Mouse (Mus musculus) heart, embryonic 14.5 days (tissue): ENCODE data around the gene Dyrk2. TPM values are rescaled to one million over a fixed set of nuclear protein-coding genes. Genes with fewer than 3 reads are reported as not detected.

Experiments
- ATAC-seq: fragments of 200-750 bp; cut with Nextera tagmentation; 2 replicates; pipeline ENCODE4 v1.8.0; 2017; ENCODE audit warnings: low read depth, moderate TSS enrichment; ENCODE audit not compliant: insufficient number of reproducible peaks, insufficient read depth, low FRiP score
- H3K27ac ChIP-seq, 2 experiments: fragments of 200-500 bp in 1 of 2; fragments of 300-500 bp in 1 of 2; sonication (generic) in 1 of 2; replicated peaks in 1 of 2; 2 replicates each; pipeline ENCODE4 v1.5.1; 2012 to 2014; ENCODE audit warnings: low read depth in 2 of 2, low read length in 2 of 2, control low read depth in 1 of 2, mild to moderate bottlenecking in 1 of 2, mixed read lengths in 1 of 2; ENCODE audit not compliant: control insufficient read depth in 1 of 2, insufficient read depth in 1 of 2
- H3K27me3 ChIP-seq: fragments of 300-500 bp; sonication (generic); 2 replicates; pipeline ENCODE4 v1.6.1; 2014; ENCODE audit warnings: mild to moderate bottlenecking, low read length, control low read depth; ENCODE audit not compliant: control insufficient read depth, insufficient read depth
- H3K36me3 ChIP-seq: fragments of 300-500 bp; sonication (generic); 2 replicates; pipeline ENCODE4 v1.6.1; 2014; ENCODE audit warnings: mild to moderate bottlenecking, control low read depth, low read length, mixed read lengths; ENCODE audit not compliant: control insufficient read depth, insufficient read depth
- H3K4me1 ChIP-seq, 2 experiments: fragments of 200-500 bp in 1 of 2; fragments of 300-500 bp in 1 of 2; sonication (generic) in 1 of 2; 2 replicates each; pipeline ENCODE4 v1.6.1; 2012 to 2014; ENCODE audit warnings: low read length in 2 of 2, control low read depth in 1 of 2, mixed read lengths in 1 of 2; ENCODE audit not compliant: control insufficient read depth in 2 of 2, insufficient read depth in 2 of 2
- H3K4me2 ChIP-seq: fragments of 300-500 bp; sonication (generic); 2 replicates; pipeline ENCODE4 v1.6.1; 2014; ENCODE audit warnings: mild to moderate bottlenecking, low read length
- H3K4me3 ChIP-seq, 2 experiments: fragments of 200-500 bp in 1 of 2; fragments of 300-500 bp in 1 of 2; sonication (generic) in 1 of 2; 2 replicates each; pipeline ENCODE4 v1.5.1; 2012 to 2014; ENCODE audit warnings: low read length in 2 of 2, mild to moderate bottlenecking in 2 of 2, control low read depth in 1 of 2, low read depth in 1 of 2, moderate library complexity in 1 of 2; ENCODE audit not compliant: control insufficient read depth in 1 of 2, insufficient read depth in 1 of 2
- H3K9ac ChIP-seq: fragments of 300-500 bp; sonication (generic); 2 replicates; pipeline ENCODE4 v1.6.1; 2014; ENCODE audit warnings: mild to moderate bottlenecking, low read length
- H3K9me3 ChIP-seq: fragments of 300-500 bp; sonication (generic); 2 replicates; pipeline ENCODE4 v1.6.1; 2016; ENCODE audit warnings: low read length, control low read depth; ENCODE audit not compliant: control insufficient read depth
- WGBS: fragments of 180-500 bp; shearing (Covaris S2); extraction: QIAGEN DNeasy Blood & Tissue Kit; methylation state at CpG from one replicate; pipeline ENCODE4 v1.1.7; 2014; 5-methylcytosine and 5-hydroxymethylcytosine counted together
- polyA plus RNA-seq: library from polyadenylated mRNA; unstranded; fragments of >200 nt; fragmentation: Nextera tagmentation; extraction: Ambion mirVana; gene quantifications from 2 replicates; pipeline ENCODE4 v1.2.1, GENCODE M21; 2014

The Dyrk2 gene
- polyA plus RNA-seq, 1 experiment from 2014 or later: 15.3 TPM

DNA sequence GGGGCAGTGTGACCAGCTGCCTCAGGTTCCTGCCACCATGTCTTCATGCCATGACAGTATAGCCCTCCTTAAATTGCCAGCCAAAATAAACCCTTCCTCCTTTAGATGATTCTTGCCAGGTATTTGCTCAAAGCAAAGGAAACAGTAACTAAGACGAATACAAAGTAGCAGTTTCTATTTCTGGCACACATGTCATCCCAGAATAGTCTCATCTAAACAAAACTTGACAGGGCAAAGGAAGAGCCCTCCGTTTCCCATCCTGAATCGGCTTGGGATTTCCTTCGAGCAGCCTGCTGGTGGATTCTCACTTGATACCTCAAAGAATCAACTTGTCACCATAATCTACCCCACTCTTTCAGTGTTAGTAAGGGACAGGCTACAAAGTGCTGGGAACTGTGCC, 7.8 kb downstream of the Dyrk2 start:
- Histone ChIP-seq H3K4me2 (no peak overlapping the region), H3K9me3 (peaks cover 9% of the 10 kb centered on the region), H3K9ac (no peak overlapping the region), H3K4me1 (peaks cover 19 to 59% of the 10 kb centered on the region in 2 experiments), H3K27ac (peak overlapping the region in 1 of 2 experiments; percentile 19; a peak in 1 of 4 replicates), H3K36me3 (peaks cover 77% of the 10 kb centered on the region), H3K4me3 (no peak overlapping the region), H3K27me3 (no peaks in the 10 kb centered on the region)
- ATAC-seq: no peak
- 19% methylated on average over 4 of the region's 4 CpGs for WGBS

DNA sequence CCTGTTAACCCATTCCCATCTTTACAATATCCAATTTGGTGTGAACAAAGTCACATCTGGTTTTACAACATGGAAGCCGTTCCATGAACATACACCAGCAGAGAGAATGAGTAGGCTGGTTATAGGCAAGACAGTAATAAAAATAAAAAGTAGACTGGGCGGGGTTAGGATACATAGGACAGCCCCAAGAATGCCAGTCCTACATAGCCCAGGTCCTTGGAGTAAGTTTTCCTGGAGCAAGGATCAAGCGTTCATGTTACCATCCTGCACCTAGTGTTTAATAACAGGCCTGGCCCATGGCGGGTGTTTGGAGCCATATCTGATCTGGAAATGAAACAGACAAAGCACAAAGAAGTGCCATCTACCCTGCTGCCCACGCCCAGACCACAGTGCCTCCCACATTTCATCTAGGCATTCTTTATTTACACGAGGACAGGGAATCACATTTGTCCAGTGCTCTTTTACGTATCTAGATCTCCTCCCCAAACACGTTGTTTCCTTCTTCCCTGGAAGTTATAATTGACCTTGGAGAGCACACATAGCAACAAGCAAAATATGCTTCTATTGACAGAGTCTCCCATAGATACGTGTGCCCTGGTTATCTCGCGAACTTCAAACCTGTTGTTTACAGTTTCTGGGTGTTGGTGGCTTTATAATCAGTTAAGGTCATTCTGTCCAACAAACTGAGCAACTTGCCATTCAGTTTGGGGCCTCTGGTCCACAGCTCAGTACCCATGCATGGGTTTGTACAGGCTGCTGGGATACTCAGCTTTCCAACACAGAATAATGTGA, 8.6 kb downstream of the Dyrk2 start:
- Histone ChIP-seq H3K27ac (peak overlapping the region in 1 of 2 experiments; percentile 19; a peak in 2 of 4 replicates), H3K36me3 (peaks cover 85% of the 10 kb centered on the region), H3K27me3 (no peaks in the 10 kb centered on the region), H3K9ac (no peak overlapping the region), H3K9me3 (peaks cover 9% of the 10 kb centered on the region), H3K4me2 (no peak overlapping the region), H3K4me1 (peaks cover 16 to 51% of the 10 kb centered on the region in 2 experiments), H3K4me3 (no peak overlapping the region)
- 81% methylated on average over 11 of the region's 11 CpGs for WGBS
- no peak for ATAC-seq

DNA sequence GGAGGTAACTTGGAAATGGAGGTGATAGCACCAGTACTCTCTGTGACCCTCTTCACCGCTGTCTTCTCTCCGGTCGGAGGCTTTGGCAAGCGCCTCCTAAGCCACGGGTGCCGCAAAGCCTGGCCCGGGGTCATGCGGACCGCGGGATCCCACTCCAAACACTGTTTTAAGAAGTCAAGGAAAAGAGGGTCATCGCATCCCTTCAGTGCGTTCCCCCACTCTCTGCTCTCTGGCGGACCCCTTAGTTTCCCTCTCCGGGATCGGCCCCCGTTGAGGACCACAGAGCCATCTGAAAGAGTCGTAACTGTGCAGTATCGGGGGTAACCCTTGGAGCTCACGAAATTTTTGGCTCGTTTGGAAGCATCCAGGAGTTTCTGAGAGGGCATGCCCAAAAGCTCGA, 10.4 kb downstream of the Dyrk2 start:
- no peak overlapping the region for H3K9ac ChIP-seq
- H3K36me3 ChIP-seq: peaks cover 87% of the 10 kb centered on the region
- 89% methylated on average over 21 of the region's 21 CpGs for WGBS
- H3K4me3 ChIP-seq: no peak overlapping the region
- no peak for ATAC-seq
- no peak overlapping the region for H3K4me2 ChIP-seq
- no peaks in the 10 kb centered on the region for H3K27me3 ChIP-seq
- peaks cover 9% of the 10 kb centered on the region for H3K9me3 ChIP-seq
- peaks cover 13 to 36% of the 10 kb centered on the region in 2 experiments for H3K4me1 ChIP-seq
- H3K27ac ChIP-seq: peak overlapping the region; percentile 19 to 28; a peak in 1 of 4 replicates

DNA sequence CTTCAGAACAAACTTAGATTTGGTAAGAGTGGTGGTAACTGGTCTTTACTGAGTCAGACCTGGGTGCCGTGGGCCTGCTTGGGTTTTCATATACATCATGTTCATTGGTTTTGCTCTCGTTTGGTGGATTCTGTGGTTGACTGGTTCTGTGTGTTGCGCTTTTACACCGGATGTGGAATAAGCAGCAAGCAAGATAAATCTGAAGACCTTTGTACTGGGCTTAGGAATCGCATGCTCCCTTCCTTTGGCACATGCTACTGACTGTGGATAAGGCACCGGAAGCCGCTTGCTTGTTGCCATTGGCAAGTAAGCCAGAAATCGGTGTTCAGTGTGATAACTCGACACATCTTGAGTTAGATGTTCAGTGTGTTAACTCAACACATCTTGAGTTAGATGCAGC, 15.4 kb downstream of the Dyrk2 start:
- ATAC-seq: no peak
- Histone ChIP-seq H3K27ac (0 out of 4 replicates have a peak overlapping the region, but pooled peaks of 1 of the 2 experiments have one; percentile 11), H3K4me2 (no peak overlapping the region), H3K9me3 (no peaks in the 10 kb centered on the region), H3K4me3 (no peak overlapping the region), H3K4me1 (peaks cover 10 to 18% of the 10 kb centered on the region in 2 experiments; a peak in 3 of 4 replicates), H3K36me3 (peaks cover 38% of the 10 kb centered on the region), H3K9ac (no peak overlapping the region), H3K27me3 (no peaks in the 10 kb centered on the region)
- WGBS: 72% methylated on average over 9 of the region's 9 CpGs

DNA sequence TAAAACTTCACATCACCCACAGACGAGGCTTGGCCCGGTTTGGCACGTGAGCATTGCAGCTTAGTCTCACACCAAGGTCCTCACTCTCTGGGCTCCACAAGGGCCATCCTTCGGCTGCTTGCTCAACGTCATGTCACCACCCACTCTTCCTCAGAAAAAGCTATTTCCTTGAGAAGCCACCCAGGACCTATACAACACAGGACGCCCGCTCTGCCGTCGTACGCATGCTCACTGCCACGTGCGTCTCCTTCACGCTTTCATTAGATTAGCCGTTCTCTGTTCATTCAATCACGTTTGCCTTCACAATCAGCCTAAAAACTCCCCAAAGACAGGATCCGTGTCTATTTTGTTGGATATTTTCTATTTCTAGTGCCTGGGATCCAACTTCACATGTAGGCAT, 17.5 kb downstream of the Dyrk2 start:
- 81% methylated on average over 16 of the region's 16 CpGs for WGBS
- no peaks in the 10 kb centered on the region for H3K9me3 ChIP-seq

DNA sequence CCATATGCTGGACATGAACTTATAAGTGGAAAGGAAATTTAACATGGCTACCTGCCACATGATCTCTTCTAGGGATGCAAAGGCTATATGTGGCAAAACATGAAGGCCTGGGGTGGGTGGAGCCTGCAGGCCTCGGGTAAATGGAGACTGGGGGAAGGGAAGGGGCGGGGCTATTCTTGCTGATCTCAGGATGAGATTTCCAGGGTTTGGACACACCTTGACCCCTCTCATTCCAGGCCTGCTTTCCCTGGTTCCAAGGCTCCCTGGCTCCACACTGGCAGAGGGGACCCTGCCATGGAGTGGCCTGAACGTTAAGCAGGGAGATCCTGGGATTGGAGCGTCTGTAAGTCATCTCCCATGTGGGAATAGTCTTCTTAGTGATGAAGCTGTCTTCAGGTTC, 21.5 kb downstream of the Dyrk2 start:
- Histone ChIP-seq H3K4me1 (peaks cover 9 to 15% of the 10 kb centered on the region in 2 experiments; a peak in 3 of 4 replicates), H3K4me2 (no peak overlapping the region), H3K36me3 (no peaks in the 10 kb centered on the region), H3K27me3 (no peaks in the 10 kb centered on the region), H3K9me3 (no peaks in the 10 kb centered on the region), H3K27ac (no peak overlapping the region), H3K9ac (no peak overlapping the region), H3K4me3 (no peak overlapping the region)
- ATAC-seq: no peak
- WGBS: 80% methylated on average over 4 of the region's 4 CpGs

More for the DNA sequence above, 17.5 kb downstream of the Dyrk2 start:
- H3K27me3 ChIP-seq: no peaks in the 10 kb centered on the region
- no peak overlapping the region for H3K4me2 ChIP-seq
- no peak overlapping the region for H3K4me3 ChIP-seq
- H3K36me3 ChIP-seq: peaks cover 22% of the 10 kb centered on the region
- H3K4me1 ChIP-seq: peaks cover 0 to 2% of the 10 kb centered on the region in 2 experiments; a peak in 2 of 4 replicates
- ATAC-seq: no peak
- no peak overlapping the region for H3K27ac ChIP-seq
- no peak overlapping the region for H3K9ac ChIP-seq

DNA sequence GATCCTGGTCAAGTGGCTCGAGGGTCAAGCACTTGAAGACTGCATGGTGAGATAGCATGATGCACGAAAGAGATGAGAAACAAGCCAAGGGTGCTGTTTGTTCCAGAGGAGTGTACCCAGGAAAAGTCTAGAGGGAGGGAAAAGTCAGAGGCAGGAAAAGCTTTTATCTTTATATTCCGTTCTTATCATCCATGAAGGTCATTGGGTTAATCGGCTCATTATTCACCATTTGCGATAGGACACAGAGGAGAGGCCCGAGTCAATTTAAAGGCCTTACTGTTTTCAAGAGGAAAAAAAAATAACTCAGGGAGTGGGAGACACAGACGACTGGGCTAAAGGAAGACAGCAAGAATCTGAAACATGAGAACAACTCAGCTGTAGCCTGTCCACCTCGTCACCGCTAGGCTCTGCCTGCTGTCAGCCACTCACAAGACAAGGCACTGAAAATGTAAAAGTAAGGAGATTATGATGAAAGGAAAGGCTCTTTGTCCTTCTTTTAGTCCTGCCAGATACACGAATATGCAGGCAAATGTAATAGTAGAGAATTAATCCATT, 22.9 kb downstream of the Dyrk2 start:
- H3K4me2 ChIP-seq: no peak overlapping the region
- 7% methylated on average over 10 of the region's 10 CpGs for WGBS
- H3K27me3 ChIP-seq: no peaks in the 10 kb centered on the region
- peaks cover 9 to 15% of the 10 kb centered on the region in 2 experiments; a peak in 3 of 4 replicates for H3K4me1 ChIP-seq
- H3K36me3 ChIP-seq: no peaks in the 10 kb centered on the region
- no peak for ATAC-seq
- no peak overlapping the region for H3K4me3 ChIP-seq
- peak overlapping the region; percentile 40 to 46 for H3K27ac ChIP-seq
- H3K9me3 ChIP-seq: no peaks in the 10 kb centered on the region
- H3K9ac ChIP-seq: no peak overlapping the region
